Mouse (Mus musculus) forebrain, embryonic 13.5 days (tissue): ENCODE data around the gene Mta3. TPM values are rescaled to one million over a fixed set of nuclear protein-coding genes. Genes with fewer than 3 reads are reported as not detected.
"Not testable (repeated sequence)": the region's sequence is repeated elsewhere in the genome, so short reads cannot be mapped to it uniquely, and the experiment has no call there.

Source experiments
- ATAC-seq: fragments of 200-750 bp; cut with Nextera tagmentation; 2 replicates; pipeline ENCODE4 v1.8.0; 2017
- H3K27ac ChIP-seq: fragments of 300-500 bp; sonication (generic); 2 replicates; pipeline ENCODE4 v1.5.1; 2015; ENCODE audit warnings: inconsistent platforms, mild to moderate bottlenecking, moderate library complexity
- H3K27me3 ChIP-seq: fragments of 300-500 bp; sonication (generic); 2 replicates; pipeline ENCODE4 v1.6.1; 2015; ENCODE audit warnings: mild to moderate bottlenecking, inconsistent platforms
- H3K36me3 ChIP-seq: fragments of 300-500 bp; sonication (generic); 2 replicates; pipeline ENCODE4 v1.6.1; 2015; ENCODE audit warnings: mild to moderate bottlenecking, inconsistent platforms; ENCODE audit not compliant: poor library complexity, severe bottlenecking
- H3K4me1 ChIP-seq: fragments of 300-500 bp; sonication (generic); 2 replicates; pipeline ENCODE4 v1.6.1; 2015; ENCODE audit warnings: inconsistent platforms
- H3K4me2 ChIP-seq: fragments of 300-500 bp; sonication (generic); 2 replicates; pipeline ENCODE4 v1.6.1; 2015; ENCODE audit warnings: inconsistent platforms, mild to moderate bottlenecking, moderate library complexity
- H3K4me3 ChIP-seq: fragments of 300-500 bp; sonication (generic); 2 replicates; pipeline ENCODE4 v1.5.1; 2015; ENCODE audit warnings: mild to moderate bottlenecking, inconsistent platforms
- H3K9ac ChIP-seq: fragments of 300-500 bp; sonication (generic); 2 replicates; pipeline ENCODE4 v1.6.1; 2015; ENCODE audit warnings: mild to moderate bottlenecking, inconsistent platforms
- H3K9me3 ChIP-seq: fragments of 300-500 bp; sonication (generic); replicated peaks from 2 replicates; pipeline ENCODE4 v1.6.1; 2016; ENCODE audit warnings: inconsistent platforms
- WGBS: fragments of 180-500 bp; shearing (Covaris S2); methylation state at CpG from one replicate; pipeline ENCODE4 v1.1.7; 2015; 5-methylcytosine and 5-hydroxymethylcytosine counted together
- polyA plus RNA-seq: library from polyadenylated mRNA; unstranded; fragments of >200 nt; fragmentation: Nextera tagmentation; extraction: Ambion mirVana; gene quantifications from 2 replicates; pipeline ENCODE4 v1.2.1, GENCODE M21; 2015

Gene Mta3
- polyA plus RNA-seq, 1 experiment from 2014 or later = 30.6 TPM

GRCm38 (mm10) chr17:83693941-83694340 is 12.0 kb upstream of the Mta3 start:
- Histone ChIP-seq H3K9me3 (peaks cover 4% of the 10 kb centered on the region; the same call in 1 of the 2 replicates), H3K36me3 (no peaks in the 10 kb centered on the region), H3K4me3 (no peak overlapping the region), H3K4me2 (no peak overlapping the region), H3K9ac (no peak overlapping the region), H3K27ac (no peak overlapping the region), H3K4me1 (no peaks in the 10 kb centered on the region), H3K27me3 (no peaks in the 10 kb centered on the region)
- no peak for ATAC-seq
- WGBS = 89% methylated on average over 9 of the region's 9 CpGs

GRCm38 (mm10) chr17:83695785-83696184 is 10.2 kb upstream of the Mta3 start:
- no peak for ATAC-seq
- Histone ChIP-seq H3K9ac (no peak overlapping the region), H3K4me2 (no peak overlapping the region), H3K4me3 (no peak overlapping the region), H3K27me3 (no peaks in the 10 kb centered on the region), H3K36me3 (no peaks in the 10 kb centered on the region), H3K27ac (no peak overlapping the region), H3K4me1 (no peaks in the 10 kb centered on the region), H3K9me3 (peaks cover 4% of the 10 kb centered on the region; the same call in 1 of the 2 replicates)
- 68% methylated on average over 2 of the region's 2 CpGs for WGBS

DNA sequence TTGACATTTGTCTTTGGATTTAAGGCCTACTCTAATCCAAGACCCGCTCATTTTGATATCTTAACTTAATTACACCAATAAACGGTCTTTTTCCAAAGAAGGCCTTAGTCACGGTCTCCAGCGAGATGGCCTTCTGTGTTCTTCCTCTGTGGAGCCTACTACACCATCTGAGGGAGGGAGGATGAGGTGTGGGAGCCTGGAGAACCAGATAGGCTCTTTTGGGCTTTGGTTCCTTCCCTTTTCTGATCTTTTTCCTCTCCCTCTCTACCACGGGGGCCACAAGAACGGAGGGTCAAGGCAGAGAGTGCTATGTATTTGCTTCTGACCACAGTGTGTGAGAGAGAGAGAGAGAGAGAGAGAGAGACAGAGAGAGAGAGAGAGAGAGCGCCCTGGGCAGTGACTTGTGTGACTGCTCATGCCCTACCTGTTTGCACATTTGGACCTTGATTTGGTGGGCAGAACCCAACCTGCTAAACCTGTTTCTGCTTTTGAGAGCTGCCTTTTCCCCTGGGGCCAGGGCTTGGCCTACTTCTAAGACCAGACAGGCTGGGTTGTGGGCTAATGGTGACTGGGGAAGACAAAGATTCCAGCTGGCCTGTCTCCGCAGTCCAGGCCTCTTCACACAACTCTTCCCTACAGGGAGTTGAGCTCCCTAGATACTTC is 6.8 kb upstream of the Mta3 start:
- 90% methylated on average over 8 of the region's 8 CpGs for WGBS
- no peak overlapping the region for H3K4me2 ChIP-seq
- no peaks in the 10 kb centered on the region for H3K4me1 ChIP-seq
- ATAC-seq = no peak
- H3K36me3 ChIP-seq = no peaks in the 10 kb centered on the region
- no peak overlapping the region for H3K4me3 ChIP-seq
- H3K27ac ChIP-seq = no peak overlapping the region
- H3K27me3 ChIP-seq = no peaks in the 10 kb centered on the region
- H3K9me3 ChIP-seq = no peaks in the 10 kb centered on the region
- no peak overlapping the region for H3K9ac ChIP-seq

- Histone ChIP-seq H3K27ac (no peak overlapping the region), H3K9ac (no peak overlapping the region), H3K4me3 (no peak overlapping the region), H3K4me1 (peaks cover under 1% of the 10 kb centered on the region; the same call in 1 of the 2 replicates), H3K27me3 (no peaks in the 10 kb centered on the region), H3K9me3 (no peaks in the 10 kb centered on the region), H3K36me3 (no peaks in the 10 kb centered on the region), H3K4me2 (no peak overlapping the region)
- WGBS = 84% methylated on average over 9 of the region's 9 CpGs
- no peak for ATAC-seq
Measured at GRCm38 (mm10) chr17:83700125-83700524, 5.8 kb upstream of the Mta3 start.

GRCm38 (mm10) chr17:83704469-83704868 is 1.5 kb upstream of the Mta3 start:
- WGBS = 81% methylated on average over 5 of the region's 5 CpGs
- peaks cover 17% of the 10 kb centered on the region for H3K4me1 ChIP-seq
- no peaks in the 10 kb centered on the region for H3K9me3 ChIP-seq
- no peak overlapping the region for H3K4me3 ChIP-seq
- ATAC-seq = no peak
- no peaks in the 10 kb centered on the region for H3K36me3 ChIP-seq
- no peaks in the 10 kb centered on the region for H3K27me3 ChIP-seq
- H3K27ac ChIP-seq = no peak overlapping the region
- no peak overlapping the region for H3K4me2 ChIP-seq
- no peak overlapping the region for H3K9ac ChIP-seq

DNA sequence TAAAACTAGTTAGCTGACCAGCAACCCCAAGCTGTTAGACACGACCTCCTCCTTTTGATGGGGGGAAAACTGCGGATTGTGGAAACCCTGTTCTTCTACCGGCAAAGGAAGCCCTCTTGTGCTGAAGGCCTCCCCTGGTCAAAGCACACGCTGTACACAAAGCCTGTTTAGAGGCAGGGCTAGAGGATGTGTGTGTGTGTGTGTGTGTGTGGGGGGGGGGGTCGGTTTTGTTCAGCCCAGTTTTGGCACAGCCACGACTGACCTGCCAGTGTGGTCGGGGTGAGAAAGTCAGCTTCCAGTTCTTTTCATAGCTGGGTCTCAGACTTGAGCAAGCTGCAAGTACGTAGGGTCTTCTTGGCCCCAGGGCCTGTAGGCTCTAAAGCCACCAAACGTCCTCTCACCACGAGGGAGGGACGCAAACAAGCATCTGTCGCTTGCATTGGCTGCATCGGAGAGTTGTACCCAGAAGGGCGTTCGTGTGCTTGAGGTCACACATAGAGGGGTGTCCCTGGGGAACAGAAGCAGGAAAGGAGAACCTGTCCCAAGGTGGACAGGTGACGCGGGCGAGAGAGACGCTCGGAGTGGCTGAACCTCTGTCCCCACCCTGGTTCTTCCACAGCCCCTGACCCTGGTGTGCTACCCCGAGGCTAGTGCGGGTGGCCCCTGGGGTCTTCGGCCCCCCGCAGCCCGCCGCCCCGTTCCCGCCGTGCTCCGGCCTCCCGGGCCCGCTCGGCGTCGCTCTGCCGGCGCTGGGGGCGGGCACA is 429 bp upstream of the Mta3 start:
- H3K9ac ChIP-seq = peak overlapping the region; percentile 83
- peak; percentile 74 for ATAC-seq
- H3K4me1 ChIP-seq = peaks cover 17% of the 10 kb centered on the region
- 1% methylated on average over 25 of the region's 38 CpGs for WGBS
- peak overlapping the region; percentile 75 for H3K4me3 ChIP-seq
- H3K9me3 ChIP-seq = no peaks in the 10 kb centered on the region
- H3K36me3 ChIP-seq = peaks cover 8% of the 10 kb centered on the region
- no peaks in the 10 kb centered on the region for H3K27me3 ChIP-seq
- peak overlapping the region; percentile 49 for H3K27ac ChIP-seq
- H3K4me2 ChIP-seq = peak overlapping the region; percentile 68

DNA sequence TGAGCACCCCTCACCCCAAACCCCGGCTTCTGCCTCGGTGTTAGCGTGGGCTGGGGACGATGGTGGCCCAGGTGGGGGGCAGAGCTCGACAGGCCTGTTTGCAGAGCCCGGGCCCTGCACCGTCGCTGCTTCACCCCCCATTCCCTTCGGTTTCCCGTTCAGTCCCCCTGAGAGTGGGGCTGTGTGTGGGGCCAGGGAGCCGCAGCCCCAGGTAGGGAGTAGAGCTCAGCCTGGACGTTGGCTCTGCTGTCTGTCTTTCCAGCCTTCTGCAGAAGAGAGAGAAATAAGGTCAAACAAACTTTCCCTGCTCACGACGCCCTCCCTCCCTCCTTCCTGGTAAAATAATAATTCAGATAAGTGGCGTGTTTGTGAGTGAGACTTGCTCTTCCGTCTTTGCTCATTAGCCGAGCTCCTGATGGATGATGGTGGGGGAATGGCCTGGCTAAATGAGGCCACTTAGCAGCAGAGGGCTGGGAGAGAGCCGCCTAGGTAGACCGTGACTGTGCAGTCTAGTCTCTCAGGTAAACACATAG is 697 bp downstream of the Mta3 start:
- under 1% methylated on average over 19 of the region's 19 CpGs for WGBS
- Histone ChIP-seq H3K27me3 (no peaks in the 10 kb centered on the region), H3K4me1 (peaks cover 17% of the 10 kb centered on the region), H3K9ac (peak overlapping the region; percentile 83), H3K4me3 (peak overlapping the region; percentile 75), H3K36me3 (peaks cover 13% of the 10 kb centered on the region), H3K27ac (peak overlapping the region; percentile 49), H3K4me2 (peak overlapping the region; percentile 68), H3K9me3 (no peaks in the 10 kb centered on the region)
- peak; percentile 70 for ATAC-seq

GRCm38 (mm10) chr17:83707372-83707771 is 1.4 kb downstream of the Mta3 start:
- Histone ChIP-seq H3K4me2 (peak overlapping the region; percentile 68), H3K9me3 (no peaks in the 10 kb centered on the region), H3K27ac (no peak overlapping the region), H3K4me1 (peaks cover 17% of the 10 kb centered on the region), H3K36me3 (peaks cover 16% of the 10 kb centered on the region), H3K4me3 (no peak overlapping the region), H3K27me3 (no peaks in the 10 kb centered on the region), H3K9ac (no peak overlapping the region)
- ATAC-seq = no peak
- 77% methylated on average over 4 of the region's 4 CpGs for WGBS

DNA sequence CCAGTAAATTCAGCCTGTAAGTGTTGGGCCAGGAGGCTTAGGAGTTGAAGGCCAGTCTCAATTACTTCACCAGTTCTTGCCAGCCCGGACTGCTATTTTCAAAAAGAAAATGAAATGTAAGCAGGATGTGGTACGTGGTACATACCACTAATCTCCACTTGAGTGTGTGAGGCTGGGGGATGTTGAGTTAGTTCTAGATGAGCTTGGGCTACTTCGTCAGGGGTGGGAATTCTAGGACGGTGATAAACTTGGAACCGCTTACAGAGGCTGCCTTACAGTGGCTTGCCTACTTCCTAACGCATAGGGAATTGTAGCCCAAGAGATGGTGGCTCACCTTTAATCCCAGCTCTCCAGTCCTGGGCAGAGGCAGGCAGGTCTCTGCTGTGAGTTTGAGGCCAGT is 1.9 kb downstream of the Mta3 start:
- Histone ChIP-seq H3K4me1 (peaks cover 17% of the 10 kb centered on the region), H3K4me2 (0 out of 2 replicates have a peak overlapping the region, but pooled peaks have one; percentile 68), H3K27me3 (no peaks in the 10 kb centered on the region), H3K36me3 (peaks cover 16% of the 10 kb centered on the region), H3K27ac (no peak overlapping the region), H3K9ac (no peak overlapping the region), H3K9me3 (no peaks in the 10 kb centered on the region), H3K4me3 (no peak overlapping the region)
- 91% methylated on average over 6 of the region's 6 CpGs for WGBS
- no peak for ATAC-seq

- ATAC-seq = no peak
Measured at GRCm38 (mm10) chr17:83708256-83708655, 2.3 kb downstream of the Mta3 start.

DNA sequence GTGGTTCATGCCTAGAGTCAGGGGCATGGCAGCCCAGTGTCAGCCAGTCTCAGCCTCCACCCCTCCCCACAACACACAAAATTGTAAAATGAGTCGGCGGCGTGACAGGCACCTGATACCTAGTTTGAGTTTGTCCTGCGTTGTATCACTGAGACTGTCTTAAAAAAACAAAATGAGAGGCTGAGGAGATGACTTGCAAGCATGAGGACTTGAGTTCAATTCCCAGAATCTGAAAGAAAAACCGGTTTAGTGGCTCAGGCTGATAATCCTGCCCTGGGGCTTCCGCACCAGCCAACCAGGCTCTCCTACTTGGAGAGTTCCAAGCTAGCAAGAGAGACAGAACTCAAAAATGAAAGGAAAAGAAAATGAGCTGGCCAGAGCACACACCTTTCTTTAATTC is 2.9 kb downstream of the Mta3 start:
- Histone ChIP-seq H3K36me3 (peaks cover 16% of the 10 kb centered on the region), H3K4me2 (no peak overlapping the region), H3K9me3 (no peaks in the 10 kb centered on the region), H3K9ac (no peak overlapping the region), H3K4me1 (peaks cover 17% of the 10 kb centered on the region), H3K27me3 (no peaks in the 10 kb centered on the region), H3K27ac (no peak overlapping the region), H3K4me3 (no peak overlapping the region)
- 91% methylated on average over 6 of the region's 6 CpGs for WGBS
- ATAC-seq = no peak

More at GRCm38 (mm10) chr17:83708256-83708655, 2.3 kb downstream of the Mta3 start:
- no peaks in the 10 kb centered on the region for H3K9me3 ChIP-seq
- H3K9ac ChIP-seq = no peak overlapping the region
- peaks cover 17% of the 10 kb centered on the region for H3K4me1 ChIP-seq
- no peaks in the 10 kb centered on the region for H3K27me3 ChIP-seq
- no peak overlapping the region for H3K4me3 ChIP-seq
- WGBS = 91% methylated on average over 10 of the region's 10 CpGs
- H3K27ac ChIP-seq = no peak overlapping the region
- no peak overlapping the region for H3K4me2 ChIP-seq
- peaks cover 16% of the 10 kb centered on the region for H3K36me3 ChIP-seq

DNA sequence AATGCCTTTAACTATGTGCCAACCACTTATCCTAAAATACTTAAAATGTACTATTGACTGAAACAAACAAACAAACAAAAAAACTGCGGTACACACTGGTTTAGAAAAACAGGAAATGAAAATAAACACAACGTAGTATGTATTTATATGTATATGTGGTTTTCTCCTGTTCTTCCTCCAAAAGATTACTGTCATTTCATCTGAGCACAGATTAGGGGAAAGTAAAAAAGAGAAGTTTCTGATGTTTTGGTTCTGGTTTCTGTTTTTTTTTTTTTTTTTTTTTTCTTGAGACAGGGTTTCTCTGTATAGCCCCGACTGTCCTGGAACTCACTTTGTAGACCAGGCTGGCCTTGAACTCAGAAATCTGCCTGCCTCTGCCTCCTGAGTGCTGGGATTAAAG is 3.6 kb downstream of the Mta3 start:
- ATAC-seq, H3K9me3 ChIP-seq, H3K27ac ChIP-seq, H3K4me3 ChIP-seq, H3K27me3 ChIP-seq, H3K4me2 ChIP-seq, H3K9ac ChIP-seq: not testable (repeated sequence)
- peaks cover 17% of the 10 kb centered on the region for H3K4me1 ChIP-seq
- H3K36me3 ChIP-seq = peaks cover 16% of the 10 kb centered on the region
- WGBS = 92% methylated on average over 3 of the region's 3 CpGs
